Mouse (Mus musculus): ENCODE results near the gene Pde1a. TPM values are rescaled to one million over a fixed set of nuclear protein-coding genes. Genes with fewer than 3 reads are reported as not detected.

Gene Pde1a
- 100 to 1,000 TPM; 144 to 149 TPM for total RNA-seq (2021)

GRCm38 (mm10) chr2:80128861-80129698 lies at the start of gene Pde1a:
Pde1a (minus strand) TSS chr2:80129458.
- peak; percentile 39 to 40 for DNase-seq (ENCODE audit: extremely low spot score in 1 of 2, low spot score in 1 of 2)

GRCm38 (mm10) chr2:80178608-80179280 lies 49.5 kb upstream of the Pde1a start:
- DNase-seq (ENCODE audit: extremely low spot score in 1 of 2, low spot score in 1 of 2), result no peak

- no peak for DNase-seq (ENCODE audit: extremely low spot score in 1 of 2, low spot score in 1 of 2)
These were observed 48.9 kb upstream of the Pde1a start for GRCm38 (mm10) chr2:80178154-80178553.

GRCm38 (mm10) chr2:80168103-80168502 lies 38.8 kb upstream of the Pde1a start:
- DNase-seq (ENCODE audit: extremely low spot score in 1 of 2, low spot score in 1 of 2), result no peak

- no peak for DNase-seq (ENCODE audit: extremely low spot score in 1 of 2, low spot score in 1 of 2)
These were observed 29.5 kb upstream of the Pde1a start for GRCm38 (mm10) chr2:80158784-80159183.

GRCm38 (mm10) chr2:80158196-80158595 lies 28.9 kb upstream of the Pde1a start:
- no peak for DNase-seq (ENCODE audit: extremely low spot score in 1 of 2, low spot score in 1 of 2)

- no peak for DNase-seq (ENCODE audit: extremely low spot score in 1 of 2, low spot score in 1 of 2)
These were observed 20.8 kb upstream of the Pde1a start for GRCm38 (mm10) chr2:80150019-80150418.

GRCm38 (mm10) chr2:80149332-80149731 lies 20.1 kb upstream of the Pde1a start:
- no peak for DNase-seq (ENCODE audit: extremely low spot score in 1 of 2, low spot score in 1 of 2)

GRCm38 (mm10) chr2:80135076-80135475 lies 5.8 kb upstream of the Pde1a start:
- no peak for DNase-seq (ENCODE audit: extremely low spot score in 1 of 2, low spot score in 1 of 2)

- no peak for DNase-seq (ENCODE audit: extremely low spot score in 1 of 2, low spot score in 1 of 2)
These were observed 3.4 kb upstream of the Pde1a start for GRCm38 (mm10) chr2:80132677-80133076.

GRCm38 (mm10) chr2:80126663-80127062 lies 2.6 kb downstream of the Pde1a start:
- DNase-seq (ENCODE audit: extremely low spot score in 1 of 2, low spot score in 1 of 2), result no peak

GRCm38 (mm10) chr2:80086891-80087290 lies 42.4 kb downstream of the Pde1a start:
- no peak for DNase-seq (ENCODE audit: extremely low spot score in 1 of 2, low spot score in 1 of 2)

- no peak for DNase-seq (ENCODE audit: extremely low spot score in 1 of 2, low spot score in 1 of 2)
These were observed 49.0 kb downstream of the Pde1a start for GRCm38 (mm10) chr2:80080090-80080821.

GRCm38 (mm10) chr2:80079618-80080017 lies 49.6 kb downstream of the Pde1a start:
- DNase-seq (ENCODE audit: extremely low spot score in 1 of 2, low spot score in 1 of 2), result no peak

GRCm38 (mm10) chr2:80076323-80076722 lies 52.9 kb downstream of the Pde1a start:
- no peak for DNase-seq (ENCODE audit: extremely low spot score in 1 of 2, low spot score in 1 of 2)

- DNase-seq (ENCODE audit: extremely low spot score in 1 of 2, low spot score in 1 of 2), result no peak
These were observed 54.7 kb downstream of the Pde1a start for GRCm38 (mm10) chr2:80074531-80074930.

- DNase-seq (ENCODE audit: extremely low spot score in 1 of 2, low spot score in 1 of 2), result no peak
These were observed 55.2 kb downstream of the Pde1a start for GRCm38 (mm10) chr2:80074046-80074445.

GRCm38 (mm10) chr2:80073426-80073825 lies 55.8 kb downstream of the Pde1a start:
- no peak for DNase-seq (ENCODE audit: extremely low spot score in 1 of 2, low spot score in 1 of 2)

- no peak for DNase-seq (ENCODE audit: extremely low spot score in 1 of 2, low spot score in 1 of 2)
These were observed 59.5 kb downstream of the Pde1a start for GRCm38 (mm10) chr2:80069745-80070144.

GRCm38 (mm10) chr2:80066449-80066848 lies 62.8 kb downstream of the Pde1a start:
- DNase-seq (ENCODE audit: extremely low spot score in 1 of 2, low spot score in 1 of 2), result no peak

- no peak for DNase-seq (ENCODE audit: extremely low spot score in 1 of 2, low spot score in 1 of 2)
These were observed 73.2 kb downstream of the Pde1a start for GRCm38 (mm10) chr2:80056062-80056461.
